Mouse (Mus musculus): ENCODE measurements around the gene Cyp3a13. TPM values are rescaled to one million over a fixed set of nuclear protein-coding genes. Genes with fewer than 3 reads are reported as not detected.
"Not testable (repeated sequence)": the region's sequence is repeated elsewhere in the genome, so short reads cannot be mapped to it uniquely, and the experiment has no call there.

Cyp3a13 gene
- total RNA-seq, 2 experiments from 2014 or later, result 0.08 TPM; not detected in 1

DNA sequence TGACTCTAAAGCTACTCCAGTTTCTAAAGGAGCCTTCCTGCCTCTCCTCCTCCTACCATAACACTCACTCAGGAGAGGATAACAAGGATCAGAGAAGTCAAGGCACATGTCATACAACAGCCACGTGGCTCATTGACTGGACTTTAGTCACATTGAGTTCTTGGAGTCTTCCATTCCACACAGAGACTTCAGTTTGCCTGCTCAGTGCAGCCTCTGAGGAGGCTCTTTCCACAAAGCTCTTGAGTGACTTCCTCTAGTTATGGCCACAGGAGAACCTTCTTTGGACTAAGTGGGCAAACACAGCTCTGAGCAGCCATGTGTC is 49.1 kb downstream of the Cyp3a13 start:
- DNase-seq, result not testable (repeated sequence)

- DNase-seq, result not testable (repeated sequence)
These were observed 49.6 kb downstream of the Cyp3a13 start, which contains the start of gene Pilrb2 for GRCm38 (mm10) chr5:137871644-137872380. TSS of gene Pilrb2 (minus strand) at chr5:137871815.

GRCm38 (mm10) chr5:137868600-137868999 is 52.8 kb downstream of the Cyp3a13 start:
- not testable (repeated sequence) for DNase-seq

GRCm38 (mm10) chr5:137864008-137864407 is 57.4 kb downstream of the Cyp3a13 start:
- not testable (repeated sequence) for DNase-seq

DNA sequence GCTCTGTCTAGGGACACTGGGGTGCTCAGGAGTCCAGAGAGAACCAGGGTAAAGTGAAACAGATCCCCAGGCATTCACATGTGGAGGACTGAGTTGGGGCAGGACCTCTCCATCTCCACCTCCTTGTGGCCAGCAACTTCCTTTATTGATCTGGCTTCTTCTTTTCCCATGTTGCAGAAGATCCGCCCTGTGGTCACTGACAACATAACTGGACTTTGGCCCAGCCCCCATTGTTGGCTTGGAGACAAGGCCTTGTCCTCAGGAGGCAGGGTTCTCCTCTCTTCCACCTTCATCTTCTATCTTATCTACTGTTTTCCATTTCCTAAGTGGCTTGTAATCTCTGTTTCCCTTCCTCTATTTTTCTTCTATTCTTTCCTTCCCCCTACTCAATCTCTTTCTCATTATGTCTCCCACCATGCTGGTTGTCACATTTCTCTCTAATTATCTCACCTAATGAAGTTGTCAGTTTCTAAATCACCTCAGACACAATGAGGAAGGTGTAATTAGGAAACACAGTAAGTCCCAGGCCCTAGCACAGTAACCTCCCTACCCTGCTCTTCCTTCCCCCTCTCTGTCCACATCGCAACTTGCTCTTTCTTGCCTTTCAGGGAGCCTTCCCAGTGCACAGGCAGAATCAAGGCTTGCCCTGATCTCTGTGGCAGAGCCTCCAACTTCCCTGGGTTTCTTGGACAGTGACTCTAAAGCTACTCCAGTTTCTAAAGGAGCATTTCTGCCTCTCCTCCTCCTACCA is 63.3 kb downstream of the Cyp3a13 start, which contains the start of gene Pilrb1:
TSS of gene Pilrb1 (minus strand) at position 147 of the 751 bp plus-strand sequence.
- DNase-seq, result not testable (repeated sequence)

- not testable (repeated sequence) for DNase-seq
These were observed 64.5 kb downstream of the Cyp3a13 start for GRCm38 (mm10) chr5:137856870-137857269.

DNA sequence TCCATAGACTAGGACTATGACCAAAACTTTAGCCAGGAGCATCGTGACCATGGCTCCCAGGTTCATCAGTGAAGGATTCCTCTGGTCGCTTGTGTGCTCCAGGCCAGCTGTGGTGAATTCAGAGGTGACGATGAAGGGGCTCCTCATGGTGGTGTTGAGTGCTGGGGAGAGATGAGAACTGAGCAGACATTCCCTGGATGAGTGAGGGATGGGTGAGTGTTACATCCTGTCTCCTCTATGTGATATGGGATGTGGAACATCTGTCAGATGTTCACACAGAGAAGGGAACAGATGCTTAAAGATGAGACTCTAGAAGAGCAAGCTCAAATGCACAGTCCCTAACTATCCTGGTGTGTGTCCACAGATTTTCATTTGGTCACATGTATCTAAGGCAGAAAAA is 66.5 kb downstream of the Cyp3a13 start:
- DNase-seq, result not testable (repeated sequence)

- DNase-seq, result not testable (repeated sequence)
These were observed 71.1 kb downstream of the Cyp3a13 start for GRCm38 (mm10) chr5:137850313-137850712.

Other genes with a start within 250 kb of the Cyp3a13 start
- 1 to 10 TPM; 3.3 to 4.7 TPM for gene Agfg2, start 236.9 kb downstream of the Cyp3a13 start, total RNA-seq (2021)
- under 1 TPM; 0.10 to 0.35 TPM for gene Nyap1, start 180.0 kb downstream of the Cyp3a13 start, total RNA-seq (2021)
- 10 to 100 TPM; 57.8 to 59.1 TPM for gene Tsc22d4, start 175.9 kb downstream of the Cyp3a13 start, total RNA-seq (2021)
- 1 to 10 TPM; 7.1 to 8.9 TPM for gene Ppp1r35, start 142.8 kb downstream of the Cyp3a13 start, total RNA-seq (2021)
- gene Mepce, start 134.0 kb downstream of the Cyp3a13 start, total RNA-seq (2021), result 10 to 100 TPM; 14.7 to 20.1 TPM
- under 1 TPM in 1 of 2 experiments, not detected in 1; 0.35 TPM for gene Zcwpw1, start 133.8 kb downstream of the Cyp3a13 start, total RNA-seq (2021)
- gene Pilra, start 85.3 kb downstream of the Cyp3a13 start, total RNA-seq (2021), result under 1 TPM; 0.13 to 0.40 TPM
- gene Pilrb1, start 63.5 kb downstream of the Cyp3a13 start, total RNA-seq (2021), result under 1 TPM in 1 of 2 experiments, not detected in 1; 0.88 TPM
- gene Pilrb2, start 49.8 kb downstream of the Cyp3a13 start, total RNA-seq (2021), result under 1 TPM; 0.28 to 0.54 TPM
- 1 to 10 TPM; 1.2 to 1.6 TPM for gene Gjc3, start 41.5 kb upstream of the Cyp3a13 start, total RNA-seq (2021)
- gene Azgp1, start 59.9 kb upstream of the Cyp3a13 start, total RNA-seq (2021), result not detected
- not detected for gene Smok3a, start 99.6 kb upstream of the Cyp3a13 start, total RNA-seq (2021)
- not detected for gene Smok3b, start 99.8 kb upstream of the Cyp3a13 start, total RNA-seq (2021)
- gene Smok3c, start 131.6 kb upstream of the Cyp3a13 start, total RNA-seq (2021), result not detected
- gene Zkscan1, start 163.5 kb upstream of the Cyp3a13 start, total RNA-seq (2021), result 1 to 10 TPM; 8.4 to 9.1 TPM
- gene Zscan21, start 195.3 kb upstream of the Cyp3a13 start, total RNA-seq (2021), result 10 to 100 TPM; 11.0 to 11.9 TPM
- 1 to 10 TPM; 4.0 to 4.4 TPM for gene Zfp113, start 234.1 kb upstream of the Cyp3a13 start, total RNA-seq (2021)
- 10 to 100 TPM; 93.9 to 95.7 TPM for gene Cops6, start 239.5 kb upstream of the Cyp3a13 start, total RNA-seq (2021)

Measured in gastrocnemius, postnatal 25 days (tissue).